8 mouse cellular contexts compared by ENCODE assay signal in genomic region chr1:131290648-131291047, GRCm38 (mm10). TPM values are rescaled to one million over a fixed set of nuclear protein-coding genes. Genes with fewer than 3 reads are reported as not detected.
DNase-seq lines count a peak whose midpoint lies in the region; ATAC-seq lines count a peak whose summit lies in the region.

No protein-coding gene starts in this region.

- no peak overlapping the region for H3K9ac ChIP-seq in forebrain, embryonic 14.5 days (ENCODE audit: low read length)
- no peak overlapping the region for H3K9ac ChIP-seq in kidney, embryonic 15.5 days
- H3K9ac ChIP-seq in liver, embryonic 11.5 days (ENCODE audit: low read depth, low read length), result no peak overlapping the region

- no peak overlapping the region for H3K4me2 ChIP-seq in forebrain, embryonic 14.5 days (ENCODE audit: low read length)
- H3K4me2 ChIP-seq in kidney, embryonic 15.5 days, result no peak overlapping the region
- no peak overlapping the region for H3K4me2 ChIP-seq in liver, embryonic 11.5 days

- H3K4me3 ChIP-seq in forebrain, embryonic 14.5 days (ENCODE audit: low read depth, low read length), result no peak overlapping the region
- H3K4me3 ChIP-seq in kidney, embryonic 15.5 days (replicated peaks), result no peak overlapping the region
- H3K4me3 ChIP-seq in liver, embryonic 11.5 days (ENCODE audit: low read depth, low read length), result no peak overlapping the region

- H3K9me3 ChIP-seq in forebrain, embryonic 14.5 days (replicated peaks; ENCODE audit: control insufficient read depth, low read length), result no peaks in the 10 kb centered on the region
- no peaks in the 10 kb centered on the region for H3K9me3 ChIP-seq in kidney, embryonic 15.5 days (replicated peaks)
- H3K9me3 ChIP-seq in liver, embryonic 11.5 days (ENCODE audit: control insufficient read depth, low read length), result no peaks in the 10 kb centered on the region

- DNase-seq in 3T3-L1 (ENCODE audit: low read depth, low spot score), result peak; percentile 78
- DNase-seq in CD8-positive naive resting alpha-beta T cell, adult 2 months (ENCODE audit: low read depth in 2 of 2, low spot score in 2 of 2), result peak; percentile 56 to 72
- DNase-seq in c-Kit-positive CD71-positive TER-119-negative erythroid progenitor cells, embryonic 14.5 days (ENCODE audit: low read depth), result peak; percentile 53
- DNase-seq in forebrain, embryonic 14.5 days (ENCODE audit: low spot score), result peak; percentile 79
- DNase-seq in liver, embryonic 11.5 days (ENCODE audit: low spot score), result peak; percentile 48
- peak; percentile 18 for DNase-seq in retina, adult 2 months (ENCODE audit: low read depth, low spot score)

- peaks cover 45% of the 10 kb centered on the region for H3K36me3 ChIP-seq in forebrain, embryonic 14.5 days (ENCODE audit: control insufficient read depth, insufficient read depth, low read length)
- H3K36me3 ChIP-seq in kidney, embryonic 15.5 days, result peaks cover 79% of the 10 kb centered on the region
- H3K36me3 ChIP-seq in liver, embryonic 11.5 days (ENCODE audit: control insufficient read depth, insufficient read depth, low read length), result no peaks in the 10 kb centered on the region

- no peaks in the 10 kb centered on the region for H3K4me1 ChIP-seq in forebrain, embryonic 14.5 days (ENCODE audit: control insufficient read depth, insufficient read depth, low read length)
- no peaks in the 10 kb centered on the region for H3K4me1 ChIP-seq in kidney, embryonic 15.5 days
- H3K4me1 ChIP-seq in liver, embryonic 11.5 days (replicated peaks; ENCODE audit: control insufficient read depth, insufficient read depth, low read length), result no peaks in the 10 kb centered on the region

- peak; percentile 53 for ATAC-seq in forebrain, embryonic 14.5 days
- ATAC-seq in kidney, embryonic 15.5 days (replicated peaks; ENCODE audit: low FRiP score), result 0 out of 2 replicates have a peak, but pooled peaks have one; percentile 43
- ATAC-seq in liver, embryonic 11.5 days (replicated peaks; ENCODE audit: low FRiP score), result no peak
- ATAC-seq in erythroid progenitor cell, adult 5-6 weeks (replicated peaks; ENCODE audit: low FRiP score, poor library complexity, severe bottlenecking), result no peak

- H3K27me3 ChIP-seq in forebrain, embryonic 14.5 days (replicated peaks; ENCODE audit: control insufficient read depth, insufficient read depth, low read length), result no peaks in the 10 kb centered on the region
- no peaks in the 10 kb centered on the region for H3K27me3 ChIP-seq in kidney, embryonic 15.5 days
- no peaks in the 10 kb centered on the region for H3K27me3 ChIP-seq in liver, embryonic 11.5 days (replicated peaks; ENCODE audit: control insufficient read depth, insufficient read depth, low read length)

- WGBS in forebrain, embryonic 14.5 days, result 26% methylated on average over 2 of the region's 2 CpGs
- WGBS in kidney, embryonic 15.5 days, result 48% methylated on average over 2 of the region's 2 CpGs
- WGBS in liver, embryonic 11.5 days, result 40% methylated on average over 2 of the region's 2 CpGs

- H3K27ac ChIP-seq in forebrain, embryonic 14.5 days (ENCODE audit: low read depth, low read length), result no peak overlapping the region
- no peak overlapping the region for H3K27ac ChIP-seq in kidney, embryonic 15.5 days
- no peak overlapping the region for H3K27ac ChIP-seq in liver, embryonic 11.5 days (ENCODE audit: low read depth, low read length)

RNA-seq across cellular contexts. Expression of gene Ikbke, which starts 11.2 kb away (rescaled TPM):
- polyA plus RNA-seq in forebrain, embryonic 14.5 days (2014; fragmentation: Nextera tagmentation; extraction: Ambion mirVana), result 0.29 and 0.72 TPM in 2 replicates
- 3.2 and 4.0 TPM in 2 replicates for polyA plus RNA-seq in kidney, embryonic 15.5 days (2015; fragmentation: Nextera tagmentation; extraction: Ambion mirVana)
- 3.9 and 4.7 TPM in 2 replicates for polyA plus RNA-seq in liver, embryonic 11.5 days (2014; fragmentation: Nextera tagmentation; extraction: Ambion mirVana)
- total RNA-seq in erythroid progenitor cell, adult 5-6 weeks (2015; ENCODE audit: low replicate concordance), result 2.5 and 18.4 TPM in 2 replicates
- 4.8 and 6.7 TPM in 2 replicates for total RNA-seq in erythroid progenitor cell, adult 5-6 weeks (2017; ENCODE audit: low replicate concordance)

RNA-seq across cellular contexts. Expression of gene Rassf5, which starts 45.6 kb away (rescaled TPM):
- polyA plus RNA-seq in forebrain, embryonic 14.5 days (2014; fragmentation: Nextera tagmentation; extraction: Ambion mirVana), result 1.0 and 1.2 TPM in 2 replicates
- polyA plus RNA-seq in kidney, embryonic 15.5 days (2015; fragmentation: Nextera tagmentation; extraction: Ambion mirVana), result 2.8 and 2.9 TPM in 2 replicates
- 3.7 and 4.1 TPM in 2 replicates for polyA plus RNA-seq in liver, embryonic 11.5 days (2014; fragmentation: Nextera tagmentation; extraction: Ambion mirVana)
- 12.6 and 14.7 TPM in 2 replicates for total RNA-seq in erythroid progenitor cell, adult 5-6 weeks (2015; ENCODE audit: low replicate concordance)
- total RNA-seq in erythroid progenitor cell, adult 5-6 weeks (2017; ENCODE audit: low replicate concordance), result 5.0 and 17.8 TPM in 2 replicates

Comparison
In these comparisons a context has a peak if more than half of its experiments do, and no peak if none do; other contexts are left out.
1. DNase-seq: peak in every context shown above with its lines; median percentile 79 in forebrain, embryonic 14.5 days; 78 in 3T3-L1; 64 in CD8-positive naive resting alpha-beta T cell, adult 2 months; 53 in c-Kit-positive CD71-positive TER-119-negative erythroid progenitor cells, embryonic 14.5 days; 48 in liver, embryonic 11.5 days; 18 in retina, adult 2 months.
2. ATAC-seq: peak in forebrain, embryonic 14.5 days (single experiment) and kidney, embryonic 15.5 days (single experiment); none in liver, embryonic 11.5 days (single experiment) and erythroid progenitor cell, adult 5-6 weeks (single experiment).